In the genomic region with DNA sequence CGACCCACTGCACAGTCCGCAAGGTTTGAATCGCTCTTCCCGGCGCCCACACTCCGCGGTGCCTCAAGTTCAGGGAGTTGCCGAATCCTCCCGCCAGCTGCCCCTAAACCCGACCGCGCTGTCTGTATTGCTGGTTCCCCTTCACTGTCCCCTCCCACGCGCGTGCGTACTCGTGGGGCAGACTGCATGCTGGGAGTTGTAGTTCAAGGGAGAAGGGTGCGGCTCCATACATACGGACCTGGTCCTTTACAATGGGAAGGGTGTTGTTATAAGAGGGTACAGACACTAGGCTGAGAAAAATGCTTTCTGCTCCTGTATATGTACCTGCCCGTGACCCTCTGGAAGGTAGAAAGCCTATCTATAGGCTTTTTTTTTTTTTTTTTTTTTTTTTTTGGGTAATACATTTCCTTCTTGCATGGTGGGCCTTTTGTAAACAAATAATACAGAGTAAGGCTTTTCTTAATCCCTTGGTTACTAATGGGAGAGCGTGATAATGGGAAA, we compare ENCODE assay signal across 8 mouse cellular contexts. TPM values are rescaled to one million over a fixed set of nuclear protein-coding genes. Genes with fewer than 3 reads are reported as not detected.
DNase-seq lines count a peak whose midpoint lies in the region; ATAC-seq and TF ChIP-seq lines count a peak whose summit lies in the region.

A gene (minus strand): TSS at position 146 of the 501 bp plus-strand sequence.

- TF ChIP-seq CTCF in E14TG2a.4 (conservative IDR thresholded peaks at IDR 0.05; ENCODE audit: low read length) = no peak
- 0 out of 2 replicates have a peak, but pooled peaks have one; percentile 1 for TF ChIP-seq CTCF in heart, postnatal 0 days (IDR thresholded peaks at IDR 0.05; ENCODE audit: low read depth)
- no peak for TF ChIP-seq CTCF in liver, postnatal 0 days (IDR thresholded peaks at IDR 0.05; ENCODE audit: low read depth)

- peak within 1 kb of the TSS; percentile 83 for H3K9ac ChIP-seq in forebrain, embryonic 12.5 days
- H3K9ac ChIP-seq in heart, postnatal 0 days (replicated peaks; ENCODE audit: low read depth, low read length) = peak within 1 kb of the TSS; percentile 88
- H3K9ac ChIP-seq in liver, postnatal 0 days (replicated peaks) = peak within 1 kb of the TSS; percentile 79
- peak within 1 kb of the TSS; percentile 79 for H3K9ac ChIP-seq in neural tube, embryonic 14.5 days (replicated peaks; ENCODE audit: low read depth, low read length)

- H3K27me3 ChIP-seq in E14TG2a.4 (ENCODE audit: insufficient read depth, low read length) = peaks cover 26% of the 10 kb centered on the region
- peaks cover 3% of the 10 kb centered on the region; the same call in 1 of the 2 replicates for H3K27me3 ChIP-seq in forebrain, embryonic 12.5 days
- H3K27me3 ChIP-seq in heart, postnatal 0 days (ENCODE audit: control insufficient read depth, insufficient read depth, low read length) = no peaks in the 10 kb centered on the region
- H3K27me3 ChIP-seq in liver, postnatal 0 days (ENCODE audit: insufficient read depth, low read length) = no peaks in the 10 kb centered on the region
- H3K27me3 ChIP-seq in neural tube, embryonic 14.5 days (ENCODE audit: control insufficient read depth, insufficient read depth, low read length) = no peaks in the 10 kb centered on the region

- peaks cover 21% of the 10 kb centered on the region for H3K4me1 ChIP-seq in E14TG2a.4 (replicated peaks; ENCODE audit: low read depth, low read length)
- H3K4me1 ChIP-seq in forebrain, embryonic 12.5 days = peaks cover 17% of the 10 kb centered on the region
- peaks cover 12% of the 10 kb centered on the region for H3K4me1 ChIP-seq in heart, postnatal 0 days (ENCODE audit: control insufficient read depth, insufficient read depth)
- peaks cover 16% of the 10 kb centered on the region for H3K4me1 ChIP-seq in liver, postnatal 0 days (ENCODE audit: insufficient read depth)
- peaks cover 5% of the 10 kb centered on the region; the same call in 1 of the 2 replicates for H3K4me1 ChIP-seq in neural tube, embryonic 14.5 days (ENCODE audit: control insufficient read depth, insufficient read depth, low read length)

- peak within 1 kb of the TSS; percentile 74 for H3K4me2 ChIP-seq in forebrain, embryonic 12.5 days
- peak within 1 kb of the TSS; percentile 68 for H3K4me2 ChIP-seq in heart, postnatal 0 days (ENCODE audit: low read depth, low read length)
- peak within 1 kb of the TSS; percentile 85 for H3K4me2 ChIP-seq in liver, postnatal 0 days (ENCODE audit: low read depth, low read length)
- H3K4me2 ChIP-seq in neural tube, embryonic 14.5 days (ENCODE audit: low read depth, low read length) = peak within 1 kb of the TSS; percentile 75

- ATAC-seq in forebrain, embryonic 12.5 days (ENCODE audit: low FRiP score) = peak; percentile 98
- ATAC-seq in heart, postnatal 0 days (ENCODE audit: insufficient read depth, low read depth) = peak; percentile 97
- peak; percentile 89 for ATAC-seq in liver, postnatal 0 days
- peak; percentile 97 for ATAC-seq in neural tube, embryonic 14.5 days (ENCODE audit: low read depth)

- H3K9me3 ChIP-seq in E14TG2a.4 (ENCODE audit: low read length) = no peaks in the 10 kb centered on the region
- no peaks in the 10 kb centered on the region for H3K9me3 ChIP-seq in forebrain, embryonic 12.5 days
- no peaks in the 10 kb centered on the region for H3K9me3 ChIP-seq in heart, postnatal 0 days (replicated peaks; ENCODE audit: control insufficient read depth, low read length)
- H3K9me3 ChIP-seq in liver, postnatal 0 days (ENCODE audit: low read length) = no peaks in the 10 kb centered on the region
- no peaks in the 10 kb centered on the region for H3K9me3 ChIP-seq in neural tube, embryonic 14.5 days (ENCODE audit: control insufficient read depth, low read length)

- WGBS in forebrain, embryonic 12.5 days = 2% methylated on average over 21 of the region's 21 CpGs
- WGBS in heart, postnatal 0 days = 2% methylated on average over 21 of the region's 21 CpGs
- WGBS in large intestine, adult 2 months = 2% methylated on average over 21 of the region's 21 CpGs
- 3% methylated on average over 21 of the region's 21 CpGs for WGBS in liver, postnatal 0 days (ENCODE audit: insufficient replicate concordance)
- 3% methylated on average over 21 of the region's 21 CpGs for WGBS in neural tube, embryonic 14.5 days

- H3K27ac ChIP-seq in forebrain, embryonic 12.5 days = peak within 1 kb of the TSS; percentile 70
- H3K27ac ChIP-seq in heart, postnatal 0 days (ENCODE audit: low read depth) = peak within 1 kb of the TSS; percentile 92
- H3K27ac ChIP-seq in liver, postnatal 0 days (ENCODE audit: low read depth) = peak within 1 kb of the TSS; percentile 93
- H3K27ac ChIP-seq in neural tube, embryonic 14.5 days (ENCODE audit: low read depth, low read length) = peak within 1 kb of the TSS; percentile 64; the same call in 1 of the 2 replicates

- peak within 1 kb of the TSS; percentile 93 for H3K4me3 ChIP-seq in E14TG2a.4 (replicated peaks; ENCODE audit: low read length)
- peak within 1 kb of the TSS; percentile 89 for H3K4me3 ChIP-seq in forebrain, embryonic 12.5 days (replicated peaks)
- H3K4me3 ChIP-seq in heart, postnatal 0 days (ENCODE audit: low read depth, low read length) = peak within 1 kb of the TSS; percentile 90
- H3K4me3 ChIP-seq in liver, postnatal 0 days (ENCODE audit: low read depth, low read length) = peak within 1 kb of the TSS; percentile 90
- peak within 1 kb of the TSS; percentile 86 for H3K4me3 ChIP-seq in neural tube, embryonic 14.5 days (ENCODE audit: low read depth, low read length)

- H3K36me3 ChIP-seq in E14TG2a.4 (ENCODE audit: insufficient read depth, low read length) = no peaks in the 10 kb centered on the region
- H3K36me3 ChIP-seq in forebrain, embryonic 12.5 days (replicated peaks) = no peaks in the 10 kb centered on the region
- no peaks in the 10 kb centered on the region for H3K36me3 ChIP-seq in heart, postnatal 0 days (replicated peaks; ENCODE audit: control insufficient read depth, insufficient read depth, low read length)
- H3K36me3 ChIP-seq in liver, postnatal 0 days (replicated peaks; ENCODE audit: insufficient read depth, low read length) = no peaks in the 10 kb centered on the region
- no peaks in the 10 kb centered on the region for H3K36me3 ChIP-seq in neural tube, embryonic 14.5 days (ENCODE audit: control insufficient read depth, insufficient read depth, low read length)

- TF ChIP-seq EP300 in heart, postnatal 0 days (IDR thresholded peaks at IDR 0.05; ENCODE audit: low read depth) = no peak
- TF ChIP-seq EP300 in liver, postnatal 0 days (IDR thresholded peaks at IDR 0.05; ENCODE audit: low read depth) = no peak

- peak; percentile 92 for DNase-seq in c-Kit-positive CD71-positive TER-119-positive erythroid progenitor cells, embryonic 14.5 days (ENCODE audit: low spot score)
- DNase-seq in heart, postnatal 0 days (ENCODE audit: low spot score) = peak; percentile 87
- peak; percentile 94 for DNase-seq in large intestine, adult 2 months (ENCODE audit: low read depth, low spot score)
- DNase-seq in liver, postnatal 0 days = peak; percentile 96
- DNase-seq in testis, postnatal 10 days (ENCODE audit: low spot score) = peak; percentile 97

RNA-seq across cellular contexts. Expression of the gene that starts here (rescaled TPM):
- polyA plus RNA-seq in forebrain, embryonic 12.5 days (2016; fragmentation: Nextera tagmentation; extraction: Ambion mirVana) = 101 and 103 TPM in 2 replicates
- total RNA-seq in heart, postnatal 0 days (2014; rRNA removed; ENCODE audit: low replicate concordance) = 40.8 and 58.0 TPM in 2 replicates
- 58.1 and 64.9 TPM in 2 replicates for polyA plus RNA-seq in heart, postnatal 0 days (2015; fragmentation: Nextera tagmentation; extraction: Ambion mirVana)
- polyA plus RNA-seq in large intestine, adult 2 months (2012; rRNA removed) = 16.2 and 31.9 TPM in 2 replicates
- 24.9 and 30.6 TPM in 2 replicates for polyA plus RNA-seq in liver, postnatal 0 days (2015; fragmentation: Nextera tagmentation; extraction: Ambion mirVana)
- 60.6 and 69.9 TPM in 2 replicates for polyA plus RNA-seq in neural tube, embryonic 14.5 days (2014; fragmentation: Nextera tagmentation; extraction: Ambion mirVana)

Comparison
In these comparisons a context has a peak if more than half of its experiments do, and no peak if none do; other contexts are left out.
1. Peak in every context shown above with its lines: DNase-seq, ATAC-seq, H3K4me3 ChIP-seq and H3K27ac ChIP-seq.